Mouse (Mus musculus) frontal cortex, adult 2 months (tissue): ENCODE results near the gene Gm16442. TPM values are rescaled to one million over a fixed set of nuclear protein-coding genes. Genes with fewer than 3 reads are reported as not detected.
"Not testable (repeated sequence)": the region's sequence is repeated elsewhere in the genome, so short reads cannot be mapped to it uniquely, and the experiment has no call there.

Source experiments
- DNase-seq, 2 experiments: peaks; one replicate each; pipeline ENCODE4 v3.0.0; 2022; ENCODE audit warnings: low spot score in 1 of 2; ENCODE audit errors: extremely low spot score in 1 of 2
- polyA plus RNA-seq: library from polyadenylated mRNA; depleted of rRNA; stranded (reverse); fragments of >200 nt; gene quantifications from 2 replicates; pipeline ENCODE4 v1.2.3, GENCODE M21; 2012; rRNA removed

Gm16442 gene
- polyA plus RNA-seq: not detected in 2 replicates

DNA sequence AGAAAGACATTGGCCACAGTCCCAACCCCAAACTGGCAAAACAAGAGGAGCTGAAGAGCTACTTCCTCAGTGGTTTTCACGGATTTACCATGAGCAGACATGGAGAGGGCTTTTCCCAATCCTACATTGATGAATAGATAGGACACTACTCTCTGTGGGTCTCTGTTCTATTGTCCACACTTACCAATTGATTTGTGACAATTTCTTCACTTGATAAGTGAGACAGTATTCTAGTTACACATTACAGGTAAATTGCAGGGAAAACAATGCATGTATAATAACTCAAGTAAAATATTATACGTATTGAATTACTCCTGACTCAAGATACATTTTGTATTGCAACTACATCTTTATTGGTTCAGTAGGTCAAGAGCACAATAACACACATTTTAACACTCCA is at the start of gene Gm16442:
Gene Gm16442, minus strand, starts transcription at position 101 of the 400 bp plus-strand sequence.
- DNase-seq: not testable (repeated sequence)

DNA sequence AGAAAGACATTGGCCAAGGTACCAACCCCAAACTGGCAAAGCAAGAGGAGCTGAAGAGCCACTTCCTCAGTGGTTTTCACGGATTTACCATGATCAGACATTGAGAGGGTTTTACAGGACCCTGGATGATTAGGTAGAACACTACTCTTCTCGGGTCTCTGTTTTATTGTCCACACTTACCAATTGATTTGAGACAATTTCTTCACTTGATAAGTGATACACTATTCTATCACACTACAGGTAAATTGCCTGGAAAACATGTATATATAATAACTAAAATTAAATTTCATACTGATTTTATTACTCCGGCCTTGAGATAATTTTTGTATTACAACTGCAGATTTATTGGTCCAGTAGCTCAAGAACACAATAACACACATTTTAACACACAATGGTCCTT is 45.9 kb upstream of the Gm16442 start, which contains the start of gene Vmn1r94:
Gene Vmn1r94, minus strand, starts transcription at position 101 of the 400 bp plus-strand sequence.
- DNase-seq: not testable (repeated sequence)

GRCm38 (mm10) chr7:20138988-20139387 is 16.6 kb upstream of the Gm16442 start, which contains the start of gene Vmn1r93:
Vmn1r93 (minus strand) TSS chr7:20139088.
- not testable (repeated sequence) for DNase-seq

- DNase-seq: not testable (repeated sequence)
Observed at GRCm38 (mm10) chr7:20099380-20099779, 23.0 kb downstream of the Gm16442 start, which contains the start of gene Vmn1r91. Vmn1r91 (plus strand) TSS chr7:20099680.

DNA sequence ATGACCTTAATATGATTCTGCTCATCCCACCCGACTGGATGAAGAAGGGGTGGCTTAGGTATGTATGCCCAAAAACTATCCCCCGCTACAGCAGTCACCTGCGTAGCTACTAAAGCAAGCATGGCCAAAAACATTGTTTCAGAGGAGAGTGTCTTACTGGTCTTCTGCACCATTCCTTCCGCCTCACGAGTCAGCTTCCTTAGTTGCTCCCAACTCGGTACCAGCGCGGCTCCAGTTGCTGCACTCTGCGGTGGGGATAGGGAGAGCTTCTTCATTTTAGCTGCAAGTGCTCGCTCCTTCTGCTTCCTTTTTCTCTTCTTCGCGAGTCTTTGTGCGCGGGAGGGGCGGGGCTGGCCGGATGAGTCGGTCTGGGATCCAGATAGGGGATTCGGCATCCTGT is 44.3 kb downstream of the Gm16442 start:
- DNase-seq: not testable (repeated sequence)

Other genes with a start within 250 kb of the Gm16442 start
- not detected in 2 replicates for gene Ceacam19, start 234.6 kb downstream of the Gm16442 start, polyA plus RNA-seq
- 12.0 and 14.5 TPM in 2 replicates for gene Pvr, start 201.4 kb downstream of the Gm16442 start, polyA plus RNA-seq
- 0.08 TPM in 1 of 2 replicates, not detected in the other for gene Igsf23, start 171.8 kb downstream of the Gm16442 start, polyA plus RNA-seq
- gene Ceacam20, start 157.2 kb downstream of the Gm16442 start, polyA plus RNA-seq: not detected in 2 replicates
- not detected in 2 replicates for gene Nlrp9b, start 131.1 kb downstream of the Gm16442 start, polyA plus RNA-seq
- not detected in 2 replicates for gene Vmn1r91, start 22.9 kb downstream of the Gm16442 start, polyA plus RNA-seq
- gene Vmn1r93, start 16.5 kb upstream of the Gm16442 start, polyA plus RNA-seq: not detected in 2 replicates
- not detected in 2 replicates for gene Vmn1r94, start 45.8 kb upstream of the Gm16442 start, polyA plus RNA-seq
- gene Vmn1r95, start 71.1 kb upstream of the Gm16442 start, polyA plus RNA-seq: not detected in 2 replicates
- gene Gm6164, start 83.0 kb upstream of the Gm16442 start, polyA plus RNA-seq: not detected in 2 replicates
- gene Gm4498, start 111.2 kb upstream of the Gm16442 start, polyA plus RNA-seq: not detected in 2 replicates
- not detected in 2 replicates for gene Gm5890, start 140.3 kb upstream of the Gm16442 start, polyA plus RNA-seq
- not detected in 2 replicates for gene Gm4133, start 211.5 kb upstream of the Gm16442 start, polyA plus RNA-seq